Mouse (Mus musculus) liver, embryonic 14.5 days (tissue): ENCODE measurements around the gene Rassf3.

ENCODE experiments used
- CTCF ChIP-seq: IDR thresholded peaks from 2 replicates; pipeline ENCODE4 v1.5.1; 2016; ENCODE audit warnings: antibody characterized with exemption, low read depth, control low read depth
- EP300 ChIP-seq: IDR thresholded peaks from 2 replicates; pipeline ENCODE4 v1.6.1; 2016; ENCODE audit warnings: antibody characterized with exemption, low read depth

DNA sequence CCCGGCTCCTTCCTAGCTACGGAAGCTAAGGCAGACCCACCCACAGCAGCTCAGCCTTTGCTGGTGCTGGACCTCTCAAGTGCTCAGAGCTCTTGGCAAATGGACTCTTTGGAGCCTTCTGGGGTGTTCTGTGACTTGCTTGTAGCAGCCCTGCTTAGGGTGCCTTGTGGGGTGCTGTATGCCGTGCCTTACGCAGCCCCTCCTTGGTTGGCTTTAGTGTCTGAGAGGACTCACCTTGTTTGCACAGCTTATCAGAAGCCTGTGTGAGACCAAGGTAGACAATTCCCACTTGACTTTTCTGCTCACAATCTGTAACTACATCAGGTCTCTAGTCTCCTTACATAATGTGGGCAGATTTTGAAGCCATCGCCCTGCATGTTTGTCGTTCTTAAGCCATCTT, 90.5 kb downstream of the Rassf3 start:
- TF ChIP-seq CTCF (no peak), EP300 (no peak)
